Mouse (Mus musculus) bone marrow, adult 2 months (tissue): ENCODE measurements at regions not wholly inside any gene's neighbourhood (a gene's known extent, or its start where the extent isn't known, plus 50 kb on each side); places are given as distances from the start of the nearest gene placed in this dataset.

ENCODE experiments used
- CTCF ChIP-seq: fragments of 200-500 bp; IDR thresholded peaks from 2 replicates; pipeline ENCODE4 v1.5.1; 2011; ENCODE audit warnings: low read length, control low read depth; ENCODE audit not compliant: control insufficient read depth, insufficient read depth
- POLR2A ChIP-seq: fragments of 200-500 bp; IDR thresholded peaks from 2 replicates; pipeline ENCODE4 v1.6.1; 2011; ENCODE audit warnings: low read depth, mild to moderate bottlenecking, control low read depth, low read length, borderline replicate concordance; ENCODE audit not compliant: control insufficient read depth

DNA sequence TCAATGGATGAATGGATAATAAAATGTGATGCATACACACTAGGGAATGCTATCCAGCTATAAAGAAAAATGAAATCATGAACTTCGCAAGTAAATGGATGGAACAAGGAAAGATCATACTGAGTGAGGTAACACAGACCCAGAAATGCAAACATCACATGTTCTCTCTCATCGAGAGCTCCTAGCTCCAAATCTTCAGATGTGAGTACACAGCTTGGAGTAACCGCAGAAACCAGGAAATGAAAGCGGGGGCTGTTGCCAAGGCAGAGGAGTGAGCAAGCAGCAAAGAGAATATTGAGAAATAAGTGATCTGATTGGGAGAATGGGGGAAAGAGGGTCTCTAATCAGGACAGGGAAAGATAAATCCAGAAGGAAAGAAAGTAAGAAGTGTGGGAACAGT is 52.0 kb upstream of the Tsc22d2 start:
- no peak for TF ChIP-seq POLR2A
- TF ChIP-seq CTCF: no peak
